Mouse (Mus musculus): ENCODE results near the gene Rbbp4.

- no peak for TF ChIP-seq POLR2A (IDR thresholded peaks at IDR 0.05; ENCODE audit: low read depth, low read length)
- TF ChIP-seq CTCF (IDR thresholded peaks at IDR 0.05; ENCODE audit: extremely low read depth, insufficient read length, insufficient replicate concordance, low read depth, low read length), result no peak
Measured at GRCm38 (mm10) chr4:129286683-129287471, 48.3 kb downstream of the Rbbp4 start.

Measured in small intestine, adult 2 months (tissue).